Mouse (Mus musculus): Measurements from ENCODE around the gene 4930558C23Rik. TPM values are rescaled to one million over a fixed set of nuclear protein-coding genes. Genes with fewer than 3 reads are reported as not detected.
"Not testable (repeated sequence)": the region's sequence is repeated elsewhere in the genome, so short reads cannot be mapped to it uniquely, and the experiment has no call there.

Gene 4930558C23Rik
- polyA plus RNA-seq, 1 experiment from 2014 or later = not detected

GRCm38 (mm10) chr3:95428423-95428822 lies 25.8 kb upstream of the 4930558C23Rik start:
- not testable (repeated sequence) for H3K36me3 ChIP-seq; H3K9me3 ChIP-seq (replicated peaks); H3K27me3 ChIP-seq (replicated peaks); H3K9ac ChIP-seq (replicated peaks); H3K4me2 ChIP-seq; H3K27ac ChIP-seq (replicated peaks); H3K4me1 ChIP-seq; ATAC-seq (ENCODE audit: low FRiP score); H3K4me3 ChIP-seq (replicated peaks)
- 82% methylated on average over 5 of the region's 11 CpGs for WGBS

DNA sequence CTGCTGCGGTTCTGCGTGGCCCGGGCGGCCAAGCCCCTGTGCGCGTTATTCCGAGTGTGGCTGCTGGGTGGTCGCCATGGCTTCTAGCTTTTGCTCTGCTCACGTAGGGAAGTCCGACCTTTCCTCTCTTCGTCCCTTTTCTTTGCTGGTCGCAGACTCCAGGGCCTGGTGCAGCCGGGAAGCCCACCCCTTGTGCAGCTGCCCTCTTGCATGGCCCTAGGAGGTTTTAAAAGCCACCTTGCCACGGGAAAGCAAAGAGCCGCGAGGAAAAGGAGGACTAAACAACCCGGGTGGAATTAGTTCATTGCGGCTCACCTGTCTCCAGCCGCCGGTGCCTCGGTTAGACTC lies 25.2 kb upstream of the 4930558C23Rik start:
- H3K9me3 ChIP-seq (replicated peaks); H3K9ac ChIP-seq (replicated peaks); H3K4me1 ChIP-seq; H3K36me3 ChIP-seq; H3K27me3 ChIP-seq (replicated peaks); H3K27ac ChIP-seq (replicated peaks): not testable (repeated sequence)
- WGBS = 29% methylated on average over 15 of the region's 21 CpGs
- Histone ChIP-seq H3K4me2 (peak overlapping the region; percentile 51), H3K4me3 (replicated peaks) (peak overlapping the region; percentile 23; the same call in 1 of the 2 replicates)
- ATAC-seq (ENCODE audit: low FRiP score) = peak; percentile 57; the same call in 1 of the 2 replicates

- H3K27ac ChIP-seq (replicated peaks); H3K4me1 ChIP-seq; H3K9me3 ChIP-seq (replicated peaks); H3K9ac ChIP-seq (replicated peaks); H3K27me3 ChIP-seq (replicated peaks); H3K36me3 ChIP-seq: not testable (repeated sequence)
- Histone ChIP-seq H3K4me3 (replicated peaks) (peak overlapping the region; percentile 23), H3K4me2 (peak overlapping the region; percentile 51)
- WGBS = 51% methylated on average over 10 of the region's 33 CpGs
- peak; percentile 73 for ATAC-seq (ENCODE audit: low FRiP score)
Measured at GRCm38 (mm10) chr3:95427117-95427890, 24.7 kb upstream of the 4930558C23Rik start.

DNA sequence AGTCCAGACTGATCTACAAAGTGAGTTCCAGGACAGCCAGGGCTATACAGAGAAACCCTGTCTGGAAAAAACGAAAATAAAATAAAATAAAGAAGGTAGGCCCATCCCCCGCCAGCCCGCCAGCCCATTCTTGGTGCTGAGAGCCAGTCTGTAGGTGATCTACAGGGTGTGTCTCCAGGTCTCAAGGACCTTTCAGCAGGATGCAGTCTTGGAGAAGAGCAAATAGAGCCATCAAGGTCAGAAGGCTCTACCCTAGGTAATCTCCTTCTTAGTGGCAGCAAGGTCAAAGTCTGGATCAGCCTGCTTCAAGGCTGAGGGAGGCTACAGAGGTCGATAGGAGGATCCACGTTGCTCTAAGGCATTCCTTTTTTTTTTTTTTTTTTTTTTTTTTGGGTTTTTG lies 23.8 kb upstream of the 4930558C23Rik start:
- H3K36me3 ChIP-seq; H3K4me1 ChIP-seq; H3K27ac ChIP-seq (replicated peaks); H3K9me3 ChIP-seq (replicated peaks); H3K27me3 ChIP-seq (replicated peaks); H3K4me2 ChIP-seq; H3K4me3 ChIP-seq (replicated peaks); ATAC-seq (ENCODE audit: low FRiP score); H3K9ac ChIP-seq (replicated peaks): not testable (repeated sequence)
- 90% methylated on average over 5 of the region's 5 CpGs for WGBS

DNA sequence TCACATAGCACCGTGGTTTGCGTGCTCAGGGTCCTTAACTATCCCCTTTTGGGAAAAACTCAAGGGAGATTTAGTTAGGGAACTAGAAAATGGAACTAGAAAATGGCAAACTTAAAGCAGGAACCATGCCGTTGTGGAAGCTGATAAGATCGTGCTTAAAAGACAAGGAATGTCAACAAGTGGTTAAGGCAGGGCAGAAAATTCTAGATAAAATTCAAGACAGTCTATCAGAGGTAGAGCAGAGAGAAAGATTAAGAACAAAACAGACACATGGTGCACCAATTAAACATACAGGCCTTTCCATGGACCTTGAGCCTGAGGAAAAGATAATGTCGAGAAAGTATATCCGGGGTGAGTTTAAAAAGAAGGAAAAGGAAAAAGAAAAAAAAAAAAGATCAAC lies 15.2 kb upstream of the 4930558C23Rik start:
- H3K9me3 ChIP-seq (replicated peaks) = peaks cover 22% of the 10 kb centered on the region; the same call in 1 of the 2 replicates
- no peaks in the 10 kb centered on the region for H3K27me3 ChIP-seq (replicated peaks)
- no peaks in the 10 kb centered on the region for H3K4me1 ChIP-seq
- no peak overlapping the region for H3K27ac ChIP-seq (replicated peaks)
- H3K36me3 ChIP-seq = no peaks in the 10 kb centered on the region
- H3K9ac ChIP-seq (replicated peaks) = no peak overlapping the region
- no peak for ATAC-seq (ENCODE audit: low FRiP score)
- 94% methylated on average over 6 of the region's 6 CpGs for WGBS
- no peak overlapping the region for H3K4me2 ChIP-seq
- H3K4me3 ChIP-seq (replicated peaks) = no peak overlapping the region

- Histone ChIP-seq H3K4me2 (no peak overlapping the region), H3K9me3 (replicated peaks) (0 out of 2 replicates have a peak, but pooled peaks cover under 1% of the 10 kb centered on the region), H3K4me3 (replicated peaks) (no peak overlapping the region), H3K9ac (replicated peaks) (no peak overlapping the region), H3K36me3 (no peaks in the 10 kb centered on the region), H3K27ac (replicated peaks) (no peak overlapping the region), H3K27me3 (replicated peaks) (no peaks in the 10 kb centered on the region), H3K4me1 (no peaks in the 10 kb centered on the region)
- whole genome bisulfite sequencing = 81% methylated on average over 1 of the region's 1 CpGs
- ATAC-seq (ENCODE audit: low FRiP score) = no peak
Measured at GRCm38 (mm10) chr3:95412268-95412667, 9.6 kb upstream of the 4930558C23Rik start.

DNA sequence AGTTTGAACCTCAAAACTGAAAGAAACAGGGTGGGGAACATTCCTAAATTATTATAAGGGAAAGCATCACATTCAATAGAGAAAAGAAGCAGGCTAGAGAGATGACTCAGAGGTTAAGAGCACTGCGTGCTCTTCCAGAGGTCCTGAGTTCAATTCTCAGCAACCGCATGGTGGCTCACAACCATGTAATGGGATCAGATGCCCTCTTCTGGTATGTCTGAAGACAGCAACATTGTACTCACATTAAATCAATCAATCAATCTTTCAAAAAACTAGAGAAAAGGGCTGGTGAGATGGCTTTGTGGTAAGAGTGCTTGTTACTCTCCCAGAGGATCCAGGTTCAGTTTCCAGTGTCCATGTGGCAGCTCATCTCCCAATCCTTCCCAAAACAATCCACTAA lies 6.2 kb upstream of the 4930558C23Rik start:
- Histone ChIP-seq H3K9ac (replicated peaks) (no peak overlapping the region), H3K4me2 (no peak overlapping the region), H3K4me1 (no peaks in the 10 kb centered on the region), H3K9me3 (replicated peaks) (no peaks in the 10 kb centered on the region), H3K27me3 (replicated peaks) (no peaks in the 10 kb centered on the region), H3K36me3 (no peaks in the 10 kb centered on the region), H3K4me3 (replicated peaks) (no peak overlapping the region), H3K27ac (replicated peaks) (no peak overlapping the region)
- ATAC-seq (ENCODE audit: low FRiP score) = no peak
- WGBS = 94% methylated on average over 2 of the region's 2 CpGs

DNA sequence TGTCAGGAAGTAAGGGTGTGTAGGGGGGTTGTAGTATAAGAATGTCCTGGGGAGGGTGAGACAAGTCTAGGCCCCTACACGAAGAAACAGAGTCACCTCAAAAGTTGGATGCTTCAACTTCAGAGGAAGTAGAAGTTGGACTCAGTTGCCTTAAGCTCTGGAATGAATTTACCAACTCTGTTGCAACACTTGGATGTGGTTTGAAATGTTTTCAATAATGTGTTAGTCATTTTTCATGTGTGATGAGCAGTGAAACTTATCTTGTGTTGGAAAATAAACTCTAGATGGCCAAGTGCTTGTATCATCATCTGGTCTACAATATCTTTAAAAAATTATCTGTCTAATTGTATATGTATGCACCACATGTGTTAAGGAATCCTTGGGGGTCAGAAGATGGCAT lies 5.1 kb upstream of the 4930558C23Rik start:
- Histone ChIP-seq H3K36me3 (no peaks in the 10 kb centered on the region), H3K27ac (replicated peaks) (no peak overlapping the region)
- no peak for ATAC-seq (ENCODE audit: low FRiP score)

DNA sequence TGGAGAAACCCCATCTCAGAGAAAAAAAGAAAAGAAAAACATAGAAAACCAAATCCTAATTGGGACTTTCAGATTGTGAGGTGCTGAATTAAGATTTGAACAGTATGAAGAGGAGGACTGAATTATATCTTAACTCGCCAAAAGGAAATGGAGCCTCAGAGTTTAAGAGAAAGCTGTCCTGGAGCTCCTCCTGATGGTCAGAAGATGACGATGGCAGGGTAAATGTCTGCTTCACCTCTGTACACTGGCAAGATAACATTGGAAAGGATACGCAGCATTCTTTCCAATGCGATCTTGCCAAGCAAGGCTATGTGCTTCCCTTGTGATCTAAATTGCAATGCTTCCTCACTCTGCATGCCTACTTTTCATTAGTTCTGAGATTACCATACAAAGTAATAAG lies 8.3 kb downstream of the 4930558C23Rik start:
- ATAC-seq (ENCODE audit: low FRiP score) = no peak
- H3K4me3 ChIP-seq (replicated peaks) = no peak overlapping the region
- no peak overlapping the region for H3K4me2 ChIP-seq
- no peaks in the 10 kb centered on the region for H3K9me3 ChIP-seq (replicated peaks)
- no peaks in the 10 kb centered on the region for H3K36me3 ChIP-seq
- no peak overlapping the region for H3K27ac ChIP-seq (replicated peaks)
- WGBS = 88% methylated on average over 4 of the region's 4 CpGs
- no peaks in the 10 kb centered on the region for H3K4me1 ChIP-seq
- no peak overlapping the region for H3K9ac ChIP-seq (replicated peaks)
- no peaks in the 10 kb centered on the region for H3K27me3 ChIP-seq (replicated peaks)

More for the DNA sequence above, 5.1 kb upstream of the 4930558C23Rik start:
- Histone ChIP-seq H3K27me3 (replicated peaks) (no peaks in the 10 kb centered on the region), H3K4me2 (no peak overlapping the region), H3K4me1 (no peaks in the 10 kb centered on the region), H3K9ac (replicated peaks) (no peak overlapping the region), H3K4me3 (replicated peaks) (no peak overlapping the region), H3K9me3 (replicated peaks) (no peaks in the 10 kb centered on the region)
- 83% methylated on average over 1 of the region's 1 CpGs for WGBS

DNA sequence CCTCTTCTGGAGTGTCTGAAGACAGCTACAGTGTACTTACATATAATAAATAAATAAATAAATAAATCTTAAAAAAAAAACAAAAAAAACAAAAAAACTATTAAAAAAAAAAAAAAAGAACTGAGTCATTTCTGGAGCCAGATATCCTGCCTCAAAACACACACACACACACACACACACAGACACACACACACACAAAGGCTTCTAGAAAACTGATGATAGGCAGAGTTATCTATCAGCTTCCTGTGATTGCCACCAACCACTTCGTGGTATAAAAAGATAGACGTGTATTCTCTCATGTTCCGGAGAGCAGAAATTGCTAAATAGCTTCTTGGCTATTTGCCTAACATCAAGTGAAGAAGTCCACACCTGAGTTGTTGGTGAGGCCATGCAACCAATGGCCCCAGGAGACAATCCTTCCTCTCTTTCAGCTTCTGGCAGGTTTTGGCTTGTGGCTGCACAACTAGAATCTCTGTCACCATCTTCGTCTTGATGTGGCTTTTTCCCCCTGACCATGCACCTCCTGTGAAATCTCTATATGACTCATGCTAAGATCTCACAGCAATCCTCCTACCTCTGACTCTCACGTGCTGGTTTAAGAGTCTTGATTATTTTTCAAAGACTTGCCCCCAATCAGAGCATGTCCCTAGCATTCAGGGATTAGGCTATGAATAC lies 17.1 kb downstream of the 4930558C23Rik start:
- no peaks in the 10 kb centered on the region for H3K27me3 ChIP-seq (replicated peaks)
- no peak overlapping the region for H3K27ac ChIP-seq (replicated peaks)
- no peak for ATAC-seq (ENCODE audit: low FRiP score)
- no peaks in the 10 kb centered on the region for H3K4me1 ChIP-seq
- no peak overlapping the region for H3K4me3 ChIP-seq (replicated peaks)
- H3K9ac ChIP-seq (replicated peaks) = no peak overlapping the region
- H3K9me3 ChIP-seq (replicated peaks) = no peaks in the 10 kb centered on the region
- no peaks in the 10 kb centered on the region for H3K36me3 ChIP-seq
- WGBS = 90% methylated on average over 5 of the region's 5 CpGs
- no peak overlapping the region for H3K4me2 ChIP-seq

- Histone ChIP-seq H3K27me3 (replicated peaks) (no peaks in the 10 kb centered on the region), H3K4me3 (replicated peaks) (no peak overlapping the region), H3K27ac (replicated peaks) (no peak overlapping the region), H3K9me3 (replicated peaks) (peaks cover 4% of the 10 kb centered on the region; the same call in 1 of the 2 replicates), H3K4me1 (no peaks in the 10 kb centered on the region), H3K36me3 (no peaks in the 10 kb centered on the region), H3K4me2 (no peak overlapping the region), H3K9ac (replicated peaks) (no peak overlapping the region)
- 90% methylated on average over 10 of the region's 10 CpGs for WGBS
- ATAC-seq (ENCODE audit: low FRiP score) = no peak
Measured at GRCm38 (mm10) chr3:95373208-95373607, 29.4 kb downstream of the 4930558C23Rik start.

GRCm38 (mm10) chr3:95370101-95370500 lies 32.5 kb downstream of the 4930558C23Rik start:
- no peak overlapping the region for H3K4me2 ChIP-seq
- no peak for ATAC-seq (ENCODE audit: low FRiP score)

More at GRCm38 (mm10) chr3:95370101-95370500, 32.5 kb downstream of the 4930558C23Rik start:
- Histone ChIP-seq H3K4me3 (replicated peaks) (no peak overlapping the region), H3K9me3 (replicated peaks) (no peaks in the 10 kb centered on the region), H3K27ac (replicated peaks) (no peak overlapping the region), H3K27me3 (replicated peaks) (no peaks in the 10 kb centered on the region), H3K36me3 (no peaks in the 10 kb centered on the region), H3K9ac (replicated peaks) (no peak overlapping the region), H3K4me1 (no peaks in the 10 kb centered on the region)

Data from neural tube, embryonic 15.5 days (tissue).